Comparison of ENCODE assay signal across 11 mouse cellular contexts in genomic region chrX:157563794-157564193, GRCm38 (mm10). TPM values are rescaled to one million over a fixed set of nuclear protein-coding genes. Genes with fewer than 3 reads are reported as not detected.
A peak's percentile ranks its signal among the peaks of the same experiment; 100 is the strongest.
DNase-seq lines count a peak whose midpoint lies in the region; ATAC-seq and TF ChIP-seq lines count a peak whose summit lies in the region.
"Had no signal": no experiment of that assay in that cellular context is flagged by ENCODE, and none has a peak within 500 bp of the region (broad histone marks: within the 10 kb centered on the region; RNA-seq: fewer than 3 reads in every experiment).

No protein-coding gene starts in this region.

- H3K27ac ChIP-seq in stomach, postnatal 0 days (replicated peaks) = no peak overlapping the region
- no peak overlapping the region for H3K27ac ChIP-seq in neural tube, embryonic 15.5 days (replicated peaks)
- H3K27ac ChIP-seq: hindbrain, embryonic 15.5 days; limb, embryonic 15.5 days had no signal

- TF ChIP-seq CTCF in stomach, postnatal 0 days (IDR thresholded peaks at IDR 0.05; ENCODE audit: low read depth) = peak; percentile 52

- ATAC-seq in granulocyte monocyte progenitor cell, adult 5-6 weeks (replicated peaks; ENCODE audit: poor library complexity, severe bottlenecking) = peak; percentile 37; the same call in 1 of the 2 replicates
- no peak for ATAC-seq in stomach, postnatal 0 days (ENCODE audit: low FRiP score, low TSS enrichment)
- no peak for ATAC-seq in neural tube, embryonic 15.5 days (ENCODE audit: low FRiP score)

- no peak overlapping the region for H3K4me2 ChIP-seq in stomach, postnatal 0 days (replicated peaks; ENCODE audit: low read depth)
- H3K4me2 ChIP-seq in neural tube, embryonic 15.5 days = no peak overlapping the region
- H3K4me2 ChIP-seq: hindbrain, embryonic 15.5 days; limb, embryonic 15.5 days had no signal

- DNase-seq in gastrocnemius, postnatal 10 days = peak; percentile 4
- DNase-seq in gastrocnemius, postnatal 4 days (ENCODE audit: low spot score in 2 of 2) = no peak
- peak; percentile 5 for DNase-seq in retina, postnatal 1 day
- DNase-seq in retina, embryonic 14.5 days (ENCODE audit: low spot score) = no peak
- DNase-seq in stomach, postnatal 0 days (ENCODE audit: low spot score) = peak; percentile 16
- no peak for DNase-seq in layer of hippocampus, adult 11-12 months (ENCODE audit: low spot score)
- DNase-seq: cerebellum, adult 11 months had no signal

- TF ChIP-seq EP300 in stomach, postnatal 0 days (optimal IDR thresholded peaks at IDR 0.05) = no peak

- WGBS in stomach, postnatal 0 days = 71% methylated on average over 10 of the region's 10 CpGs
- WGBS in neural tube, embryonic 15.5 days = 83% methylated on average over 10 of the region's 10 CpGs

- no peak overlapping the region for H3K4me3 ChIP-seq in stomach, postnatal 0 days (ENCODE audit: low read depth, low read length)
- H3K4me3 ChIP-seq in neural tube, embryonic 15.5 days (replicated peaks) = no peak overlapping the region
- H3K4me3 ChIP-seq: hindbrain, embryonic 15.5 days; limb, embryonic 15.5 days had no signal

- H3K27me3 ChIP-seq in stomach, postnatal 0 days (ENCODE audit: control insufficient read depth, insufficient read depth, low read length) = no peaks in the 10 kb centered on the region
- H3K27me3 ChIP-seq in neural tube, embryonic 15.5 days (replicated peaks) = no peaks in the 10 kb centered on the region
- H3K27me3 ChIP-seq: hindbrain, embryonic 15.5 days; limb, embryonic 15.5 days had no signal

- H3K36me3 ChIP-seq in stomach, postnatal 0 days (ENCODE audit: control insufficient read depth, insufficient read depth, low read length) = no peaks in the 10 kb centered on the region
- peaks cover 4% of the 10 kb centered on the region; the same call in 1 of the 2 replicates for H3K36me3 ChIP-seq in neural tube, embryonic 15.5 days
- H3K36me3 ChIP-seq: hindbrain, embryonic 15.5 days had no signal

- no peak overlapping the region for H3K9ac ChIP-seq in stomach, postnatal 0 days (ENCODE audit: low read length)
- no peak overlapping the region for H3K9ac ChIP-seq in neural tube, embryonic 15.5 days (replicated peaks)
- H3K9ac ChIP-seq: hindbrain, embryonic 15.5 days; limb, embryonic 15.5 days had no signal

- H3K4me1 ChIP-seq in stomach, postnatal 0 days (replicated peaks; ENCODE audit: control insufficient read depth, insufficient read depth) = no peaks in the 10 kb centered on the region
- no peaks in the 10 kb centered on the region for H3K4me1 ChIP-seq in neural tube, embryonic 15.5 days
- H3K4me1 ChIP-seq: hindbrain, embryonic 15.5 days; limb, embryonic 15.5 days had no signal

- H3K9me3 ChIP-seq in stomach, postnatal 0 days (ENCODE audit: control insufficient read depth, low read length) = no peaks in the 10 kb centered on the region
- H3K9me3 ChIP-seq in neural tube, embryonic 15.5 days (replicated peaks) = no peaks in the 10 kb centered on the region
- H3K9me3 ChIP-seq: hindbrain, embryonic 15.5 days; limb, embryonic 15.5 days had no signal

RNA-seq across cellular contexts. Expression of gene Yy2, which starts 5.0 kb away (rescaled TPM):
- under 1 TPM in 1 of 2 experiments, not detected in 1; 0.45 TPM for total RNA-seq in gastrocnemius, postnatal 10 days (2021)
- under 1 TPM in 1 of 2 experiments, not detected in 1; 0.10 TPM for total RNA-seq in gastrocnemius, postnatal 4 days (2021)
- 3.8 and 6.2 TPM in 2 replicates for total RNA-seq in granulocyte monocyte progenitor cell, adult 5-6 weeks (2014; fragmentation: Nextera tagmentation)
- total RNA-seq in granulocyte monocyte progenitor cell, adult 5-6 weeks (2017) = 1.5 and 4.5 TPM in 2 replicates
- polyA plus RNA-seq in stomach, postnatal 0 days (2015; fragmentation: Nextera tagmentation; extraction: Ambion mirVana) = 1.0 and 1.1 TPM in 2 replicates
- 0.89 and 1.1 TPM in 2 replicates for polyA plus RNA-seq in neural tube, embryonic 15.5 days (2015; fragmentation: Nextera tagmentation; extraction: Ambion mirVana)

RNA-seq across cellular contexts. Expression of gene Mbtps2, which starts 34.7 kb away (rescaled TPM):
- 10 to 100 TPM; 17.1 to 17.6 TPM for total RNA-seq in gastrocnemius, postnatal 10 days (2021)
- 10 to 100 TPM; 17.0 to 18.4 TPM for total RNA-seq in gastrocnemius, postnatal 4 days (2021)
- 24.0 and 28.6 TPM in 2 replicates for total RNA-seq in granulocyte monocyte progenitor cell, adult 5-6 weeks (2014; fragmentation: Nextera tagmentation)
- total RNA-seq in granulocyte monocyte progenitor cell, adult 5-6 weeks (2017) = 16.3 and 16.9 TPM in 2 replicates
- 8.3 and 9.0 TPM in 2 replicates for polyA plus RNA-seq in stomach, postnatal 0 days (2015; fragmentation: Nextera tagmentation; extraction: Ambion mirVana)
- polyA plus RNA-seq in neural tube, embryonic 15.5 days (2015; fragmentation: Nextera tagmentation; extraction: Ambion mirVana) = 29.9 and 30.3 TPM in 2 replicates

Comparison
In these comparisons a context has a peak if more than half of its experiments do, and no peak if none do; other contexts are left out.
1. DNase-seq: peak in gastrocnemius, postnatal 10 days (single experiment), retina, postnatal 1 day (single experiment) and stomach, postnatal 0 days (single experiment); none in gastrocnemius, postnatal 4 days (0 of 2), retina, embryonic 14.5 days (single experiment) and layer of hippocampus, adult 11-12 months (single experiment).